Mouse (Mus musculus) midbrain, embryonic 11.5 days (tissue): ENCODE data around the gene Apoc3. TPM values are rescaled to one million over a fixed set of nuclear protein-coding genes. Genes with fewer than 3 reads are reported as not detected.

Experiments used
- ATAC-seq: fragments of 200-750 bp; cut with Nextera tagmentation; 2 replicates; pipeline ENCODE4 v1.8.0; 2017; ENCODE audit warnings: moderate TSS enrichment, moderate library complexity; ENCODE audit not compliant: low FRiP score
- DNase-seq: peaks from one replicate; pipeline ENCODE4 v3.0.0; 2015; ENCODE audit warnings: low spot score; ENCODE audit errors: missing footprints
- H3K27ac ChIP-seq: fragments of 300-500 bp; sonication (generic); 2 replicates; pipeline ENCODE4 v1.5.1; 2014; ENCODE audit warnings: low read depth, low read length
- H3K27me3 ChIP-seq: fragments of 300-500 bp; sonication (generic); 2 replicates; pipeline ENCODE4 v1.6.1; 2014; ENCODE audit warnings: mild to moderate bottlenecking, low read length, moderate library complexity, mixed read lengths; ENCODE audit not compliant: control insufficient read depth, insufficient read depth
- H3K36me3 ChIP-seq: fragments of 300-500 bp; sonication (generic); 2 replicates; pipeline ENCODE4 v1.6.1; 2014; ENCODE audit warnings: mild to moderate bottlenecking, low read length, moderate library complexity, mixed read lengths; ENCODE audit not compliant: control insufficient read depth, insufficient read depth
- H3K4me1 ChIP-seq: fragments of 300-500 bp; sonication (generic); 2 replicates; pipeline ENCODE4 v1.6.1; 2014; ENCODE audit warnings: low read length; ENCODE audit not compliant: control insufficient read depth, insufficient read depth
- H3K4me2 ChIP-seq: fragments of 300-500 bp; sonication (generic); 2 replicates; pipeline ENCODE4 v1.6.1; 2014; ENCODE audit warnings: mild to moderate bottlenecking, moderate library complexity
- H3K4me3 ChIP-seq: fragments of 300-500 bp; sonication (generic); 2 replicates; pipeline ENCODE4 v1.5.1; 2014; ENCODE audit warnings: low read depth, low read length
- H3K9ac ChIP-seq: fragments of 300-500 bp; sonication (generic); 2 replicates; pipeline ENCODE4 v1.6.1; 2014; ENCODE audit warnings: low read length
- H3K9me3 ChIP-seq: fragments of 300-500 bp; sonication (generic); 2 replicates; pipeline ENCODE4 v1.6.1; 2016; ENCODE audit warnings: low read length; ENCODE audit not compliant: control insufficient read depth
- WGBS: fragments of 180-500 bp; shearing (Covaris S2); extraction: QIAGEN DNeasy Blood & Tissue Kit; methylation state at CpG from one replicate; pipeline ENCODE4 v1.1.7; 2014; 5-methylcytosine and 5-hydroxymethylcytosine counted together
- polyA plus RNA-seq: library from polyadenylated mRNA; unstranded; fragments of >200 nt; fragmentation: Nextera tagmentation; extraction: Ambion mirVana; gene quantifications from 2 replicates; pipeline ENCODE4 v1.2.1, GENCODE M21; 2014

The Apoc3 gene
- polyA plus RNA-seq, 1 experiment from 2014 or later, result not detected

DNA sequence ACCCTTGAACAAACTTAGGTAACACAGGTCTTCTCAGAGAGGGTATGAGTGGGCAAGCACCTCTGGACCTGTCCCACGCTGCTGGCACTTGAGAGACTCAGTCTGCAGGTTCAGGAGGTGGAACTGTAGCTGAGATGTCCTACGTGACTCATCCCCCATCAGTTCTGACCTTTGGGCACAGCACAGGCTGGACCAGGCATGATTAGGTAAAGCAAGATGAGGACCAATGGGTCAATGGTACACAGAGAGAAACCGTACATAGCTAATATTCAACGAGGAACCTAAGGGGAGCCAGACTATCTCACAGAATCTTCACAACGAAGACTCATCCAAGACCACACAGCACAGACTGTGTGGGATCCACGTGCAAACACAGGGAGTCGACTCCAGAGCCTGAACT, 3.4 kb upstream of the Apoc3 start:
- no peaks in the 10 kb centered on the region for H3K4me1 ChIP-seq
- H3K9me3 ChIP-seq, result no peaks in the 10 kb centered on the region
- H3K36me3 ChIP-seq, result no peaks in the 10 kb centered on the region
- ATAC-seq, result no peak
- no peak overlapping the region for H3K4me2 ChIP-seq
- DNase-seq, result no peak
- H3K9ac ChIP-seq, result no peak overlapping the region
- no peak overlapping the region for H3K27ac ChIP-seq
- H3K4me3 ChIP-seq, result no peak overlapping the region
- no peaks in the 10 kb centered on the region for H3K27me3 ChIP-seq
- 88% methylated on average over 7 of the region's 7 CpGs for WGBS

DNA sequence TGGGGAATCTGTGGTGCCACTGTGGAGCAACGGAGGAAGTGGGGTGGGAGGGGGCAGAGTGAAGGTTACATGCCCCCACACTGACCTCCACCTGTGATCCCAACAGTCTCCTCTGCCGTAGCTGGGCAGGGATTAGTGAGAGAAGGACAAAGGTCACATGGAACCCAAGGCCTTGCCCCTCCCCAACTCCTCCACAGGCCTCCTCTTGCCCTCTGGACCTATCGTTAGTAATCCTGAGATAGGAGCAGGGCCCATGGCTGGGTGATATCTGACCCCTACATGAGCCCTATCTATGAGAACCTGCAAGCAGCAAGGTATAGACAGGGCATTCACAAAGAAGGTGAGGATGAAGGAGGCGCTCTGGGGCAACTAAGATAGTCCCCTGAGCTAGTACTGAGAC, 213 bp upstream of the Apoc3 start:
- H3K27ac ChIP-seq, result no peak overlapping the region
- H3K4me1 ChIP-seq, result no peaks in the 10 kb centered on the region
- H3K4me3 ChIP-seq, result no peak overlapping the region
- H3K27me3 ChIP-seq, result no peaks in the 10 kb centered on the region
- no peak overlapping the region for H3K4me2 ChIP-seq
- 42% methylated on average over 4 of the region's 4 CpGs for WGBS
- no peak overlapping the region for H3K9ac ChIP-seq
- H3K36me3 ChIP-seq, result no peaks in the 10 kb centered on the region
- H3K9me3 ChIP-seq, result no peaks in the 10 kb centered on the region
- ATAC-seq, result no peak
- DNase-seq, result no peak

DNA sequence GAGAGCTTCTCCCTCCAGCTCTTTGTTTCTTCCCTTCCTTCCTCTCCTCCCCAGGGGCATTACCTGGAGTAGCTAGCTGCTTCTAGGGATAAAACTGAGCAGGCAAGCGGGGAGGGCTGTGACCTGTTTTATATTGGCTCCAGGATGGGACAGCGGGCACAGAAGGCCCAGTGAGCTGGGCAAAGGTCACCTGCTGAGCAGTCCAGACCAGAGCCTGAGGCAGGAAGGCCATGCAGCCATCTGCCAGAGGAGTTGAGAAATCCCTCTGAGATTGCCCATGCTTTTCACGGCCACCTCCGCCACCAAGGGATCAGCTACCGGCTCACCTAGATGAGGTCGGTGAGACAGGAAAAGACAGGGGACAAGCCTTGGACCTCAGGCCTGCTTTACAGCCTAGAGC, 240 bp downstream of the Apoc3 start:
- H3K27ac ChIP-seq, result no peak overlapping the region
- no peaks in the 10 kb centered on the region for H3K36me3 ChIP-seq
- ATAC-seq (no peak), DNase-seq (no peak)
- 86% methylated on average over 6 of the region's 6 CpGs for WGBS
- no peak overlapping the region for H3K4me2 ChIP-seq
- no peaks in the 10 kb centered on the region for H3K27me3 ChIP-seq
- H3K4me1 ChIP-seq, result 0 out of 2 replicates have a peak, but pooled peaks cover 2% of the 10 kb centered on the region
- H3K9ac ChIP-seq, result no peak overlapping the region
- H3K9me3 ChIP-seq, result no peaks in the 10 kb centered on the region
- no peak overlapping the region for H3K4me3 ChIP-seq

DNA sequence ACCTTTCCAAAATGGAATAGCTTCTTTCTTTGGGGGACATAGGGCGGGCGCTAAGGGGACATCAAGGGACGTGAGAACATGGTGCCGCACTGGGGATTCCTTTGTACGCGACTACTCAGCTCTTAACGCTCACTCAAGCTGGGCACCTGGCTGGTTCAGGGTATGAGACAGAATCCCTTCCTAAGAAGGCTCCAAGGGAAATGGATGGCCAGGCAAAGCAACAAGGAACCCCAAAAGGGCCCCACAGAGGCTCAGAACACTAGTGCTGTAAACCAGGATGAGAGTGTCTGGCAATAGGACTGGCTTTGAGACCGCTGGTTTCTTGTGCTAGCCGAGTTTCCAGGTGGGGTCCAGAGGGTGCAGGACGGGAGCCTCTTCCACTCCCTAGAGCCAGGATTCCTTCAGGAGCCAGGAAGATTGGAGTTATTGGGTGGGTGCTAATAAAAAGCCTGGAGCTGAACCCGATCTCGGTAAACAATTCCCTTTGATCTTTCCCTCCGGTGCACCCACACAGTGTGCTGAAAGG, 4.9 kb downstream of the Apoc3 start:
- Histone ChIP-seq H3K27ac (no peak overlapping the region), H3K36me3 (no peaks in the 10 kb centered on the region), H3K4me2 (peak overlapping the region; percentile 79), H3K4me1 (0 out of 2 replicates have a peak, but pooled peaks cover 4% of the 10 kb centered on the region), H3K9me3 (no peaks in the 10 kb centered on the region), H3K27me3 (no peaks in the 10 kb centered on the region), H3K4me3 (peak overlapping the region; percentile 44), H3K9ac (peak overlapping the region; percentile 66)
- DNase-seq, result peak; percentile 92
- 0 out of 2 replicates have a peak, but pooled peaks have one; percentile 11 for ATAC-seq
- WGBS, result 18% methylated on average over 13 of the region's 13 CpGs

DNA sequence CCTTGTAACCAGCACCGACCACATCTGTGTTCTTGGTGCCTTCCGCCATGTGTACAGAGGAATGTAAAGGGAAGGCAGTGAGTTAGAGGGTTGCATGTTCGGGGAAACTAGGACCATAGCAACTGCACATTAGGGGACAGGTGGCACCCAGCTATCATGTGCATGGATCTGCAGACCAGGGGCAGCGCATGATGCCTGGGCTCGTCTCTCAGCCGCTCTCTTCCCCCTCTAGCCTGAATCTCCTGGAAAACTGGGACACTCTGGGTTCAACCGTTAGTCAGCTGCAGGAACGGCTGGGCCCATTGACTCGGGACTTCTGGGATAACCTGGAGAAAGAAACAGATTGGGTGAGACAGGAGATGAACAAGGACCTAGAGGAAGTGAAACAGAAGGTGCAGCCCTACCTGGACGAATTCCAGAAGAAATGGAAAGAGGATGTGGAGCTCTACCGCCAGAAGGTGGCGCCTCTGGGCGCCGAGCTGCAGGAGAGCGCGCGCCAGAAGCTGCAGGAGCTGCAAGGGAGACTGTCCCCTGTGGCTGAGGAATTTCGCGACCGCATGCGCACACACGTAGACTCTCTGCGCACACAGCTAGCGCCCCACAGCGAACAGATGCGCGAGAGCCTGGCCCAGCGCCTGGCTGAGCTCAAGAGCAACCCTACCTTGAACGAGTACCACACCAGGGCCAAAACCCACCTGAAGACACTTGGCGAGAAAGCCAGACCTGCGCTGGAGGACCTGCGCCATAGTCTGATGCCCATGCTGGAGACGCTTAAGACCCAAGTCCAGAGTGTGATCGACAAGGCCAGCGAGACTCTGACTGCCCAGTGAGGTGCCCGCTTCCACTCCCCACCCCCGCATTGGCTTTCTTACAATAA, 5.6 kb downstream of the Apoc3 start:
- H3K4me3 ChIP-seq, result peak overlapping the region; percentile 44
- no peak overlapping the region for H3K27ac ChIP-seq
- H3K9ac ChIP-seq, result peak overlapping the region; percentile 66
- no peaks in the 10 kb centered on the region for H3K9me3 ChIP-seq
- WGBS, result 13% methylated on average over 37 of the region's 37 CpGs
- H3K4me2 ChIP-seq, result peak overlapping the region; percentile 79
- peak; percentile 90 for ATAC-seq
- no peaks in the 10 kb centered on the region for H3K27me3 ChIP-seq
- DNase-seq, result peak; percentile 97
- no peaks in the 10 kb centered on the region for H3K36me3 ChIP-seq
- H3K4me1 ChIP-seq, result 0 out of 2 replicates have a peak, but pooled peaks cover 4% of the 10 kb centered on the region

DNA sequence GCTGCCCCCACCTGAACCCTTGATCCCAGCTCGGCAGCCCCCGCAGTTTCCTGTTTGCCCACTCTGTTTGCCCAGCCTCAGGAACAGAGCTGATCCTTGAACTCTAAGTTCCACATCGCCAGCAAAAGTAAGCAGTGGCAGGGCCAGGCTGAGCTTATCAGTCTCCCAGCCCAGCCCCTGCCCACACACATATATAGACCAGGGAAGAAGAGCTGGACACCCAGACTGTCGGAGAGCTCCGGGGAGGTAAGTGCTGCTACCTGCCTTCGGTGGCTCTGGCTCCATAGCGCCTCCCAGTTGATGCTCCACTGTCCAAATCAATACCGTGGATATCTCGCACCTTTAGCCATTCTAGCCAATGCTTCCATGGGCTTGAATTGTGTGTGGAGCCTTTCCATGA, 6.9 kb downstream of the Apoc3 start, which contains the start of gene Apoa1:
Gene Apoa1 (plus strand): TSS at position 90 of the 400 bp plus-strand sequence.
- no peak within 1 kb of the TSS for H3K4me2 ChIP-seq
- DNase-seq, result no peak
- H3K27ac ChIP-seq, result no peak within 1 kb of the TSS
- 0 out of 2 replicates have a peak, but pooled peaks cover 4% of the 10 kb centered on the region for H3K4me1 ChIP-seq
- ATAC-seq, result no peak
- no peaks in the 10 kb centered on the region for H3K36me3 ChIP-seq
- no peaks in the 10 kb centered on the region for H3K27me3 ChIP-seq
- no peak within 1 kb of the TSS for H3K4me3 ChIP-seq
- 65% methylated on average over 9 of the region's 9 CpGs for WGBS
- no peak within 1 kb of the TSS for H3K9ac ChIP-seq
- H3K9me3 ChIP-seq, result no peaks in the 10 kb centered on the region

DNA sequence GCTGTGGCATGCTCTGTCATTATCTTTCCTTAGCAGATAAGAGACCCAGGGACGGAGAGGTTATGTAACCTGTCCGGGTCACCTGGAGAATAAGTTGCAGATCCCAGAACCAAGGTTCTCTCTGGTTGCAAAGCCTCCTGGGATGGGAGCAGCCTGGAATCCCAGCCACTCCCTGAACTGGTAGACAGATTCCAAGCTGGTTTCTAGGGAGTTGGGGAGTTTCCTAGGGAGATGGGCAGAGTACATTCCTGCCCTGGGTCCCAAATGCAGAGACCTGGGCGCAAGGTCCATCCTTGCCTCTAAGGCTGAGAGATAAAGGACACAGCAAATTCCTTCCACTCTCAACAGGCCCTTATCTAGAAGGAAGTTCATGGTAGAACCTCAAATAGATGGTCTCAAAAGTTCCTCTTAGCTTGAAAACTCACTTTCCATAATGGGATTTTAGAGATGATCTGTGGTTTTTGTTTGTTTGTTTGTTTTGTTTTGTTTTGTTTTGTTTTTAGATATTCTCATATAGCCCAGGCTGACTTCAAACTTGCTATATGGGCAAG, 8.3 kb downstream of the Apoc3 start:
- no peaks in the 10 kb centered on the region for H3K36me3 ChIP-seq
- no peak overlapping the region for H3K9ac ChIP-seq
- no peak overlapping the region for H3K27ac ChIP-seq
- no peak overlapping the region for H3K4me2 ChIP-seq
- H3K27me3 ChIP-seq, result no peaks in the 10 kb centered on the region
- WGBS, result 87% methylated on average over 3 of the region's 3 CpGs
- H3K9me3 ChIP-seq, result no peaks in the 10 kb centered on the region
- 0 out of 2 replicates have a peak, but pooled peaks cover 4% of the 10 kb centered on the region for H3K4me1 ChIP-seq
- DNase-seq (no peak), ATAC-seq (no peak)
- no peak overlapping the region for H3K4me3 ChIP-seq

DNA sequence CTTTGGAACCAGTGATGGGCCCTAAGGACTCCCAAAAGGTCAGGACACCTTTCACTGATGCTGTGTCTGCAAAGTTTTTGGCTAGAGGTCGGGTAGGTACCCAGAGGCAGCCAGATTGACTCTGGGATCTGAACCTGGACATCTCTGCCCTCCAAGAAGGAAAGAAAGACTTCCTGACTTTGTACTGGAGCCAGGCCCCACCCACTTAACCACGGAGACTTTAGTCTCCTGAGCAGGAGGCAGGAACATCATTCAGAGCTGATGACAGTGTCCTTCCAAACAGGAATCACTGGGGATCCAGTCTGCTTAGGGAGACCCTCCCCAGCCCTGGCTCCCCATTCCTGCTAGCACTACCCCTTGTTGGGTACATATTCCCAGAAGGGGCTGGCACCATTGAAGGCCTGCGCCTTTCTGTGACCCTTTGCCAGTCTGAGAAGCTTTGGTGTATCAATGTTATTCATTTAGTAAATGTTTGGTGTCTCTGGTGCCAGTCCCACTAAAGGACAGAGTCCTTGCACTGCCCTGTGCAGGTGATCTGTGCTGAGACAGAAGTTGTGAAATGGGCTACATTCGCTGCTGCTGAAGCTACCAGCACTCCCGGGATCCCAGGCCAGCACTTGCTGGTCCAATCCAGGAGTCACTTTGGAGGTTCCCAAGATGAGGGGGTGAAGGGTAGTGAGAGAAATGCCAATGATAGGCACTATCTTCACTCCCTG, 10.3 kb downstream of the Apoc3 start:
- Histone ChIP-seq H3K27ac (no peak overlapping the region), H3K4me3 (no peak overlapping the region), H3K36me3 (peaks cover 9% of the 10 kb centered on the region), H3K9ac (no peak overlapping the region), H3K9me3 (no peaks in the 10 kb centered on the region), H3K27me3 (no peaks in the 10 kb centered on the region), H3K4me1 (0 out of 2 replicates have a peak, but pooled peaks cover under 1% of the 10 kb centered on the region), H3K4me2 (no peak overlapping the region)
- DNase-seq, result no peak
- WGBS, result 67% methylated on average over 5 of the region's 5 CpGs
- ATAC-seq, result no peak
